Mouse (Mus musculus) heart, adult 2 months (tissue): ENCODE results near the gene Rap1b.

Experiments
- CTCF ChIP-seq: fragments of 200-600 bp; IDR thresholded peaks from 2 replicates; pipeline ENCODE4 v1.8.1; 2022; ENCODE audit warnings: antibody characterized with exemption, mild to moderate bottlenecking, moderate library complexity
- POLR2A ChIP-seq: fragments of 200-500 bp; IDR thresholded peaks from 2 replicates; pipeline ENCODE4 v1.6.1; 2011; ENCODE audit warnings: mild to moderate bottlenecking, low read depth, low read length, control low read depth; ENCODE audit not compliant: insufficient read depth

GRCm38 (mm10) chr10:117829472-117830155 is 16.2 kb downstream of the Rap1b start:
- TF ChIP-seq CTCF (no peak), POLR2A (no peak)
